Mouse (Mus musculus) CH12.LX (cell line): ENCODE data around the gene Gpat3.

Source experiments
- CHD2 ChIP-seq: IDR thresholded peaks from 2 replicates; pipeline ENCODE4 v1.6.1; 2011; ENCODE audit warnings: low read length, improper control_type of control experiment
- CTCF ChIP-seq, 2 experiments: IDR thresholded peaks in 1 of 2; conservative IDR thresholded peaks in 1 of 2; 2 replicates each; pipeline ENCODE4 v1.5.1; 2011 to 2012; ENCODE audit warnings: low read depth in 2 of 2, low read length in 2 of 2, improper control_type of control experiment in 1 of 2, inconsistent platforms in 1 of 2, mild to moderate bottlenecking in 1 of 2, moderate library complexity in 1 of 2
- ETS1 ChIP-seq: conservative IDR thresholded peaks from 2 replicates; pipeline ENCODE4 v1.6.1; 2012; ENCODE audit warnings: low read depth, mild to moderate bottlenecking, inconsistent platforms, low read length, improper control_type of control experiment, moderate library complexity
- HCFC1 ChIP-seq: IDR thresholded peaks from 2 replicates; pipeline ENCODE4 v1.6.1; 2012; ENCODE audit warnings: low read depth, mild to moderate bottlenecking, inconsistent platforms, low read length, improper control_type of control experiment
- MAX ChIP-seq: IDR thresholded peaks from 2 replicates; pipeline ENCODE4 v1.6.1; 2011; ENCODE audit warnings: low read length, improper control_type of control experiment
- PAX5 ChIP-seq: IDR thresholded peaks from 2 replicates; pipeline ENCODE4 v1.6.1; 2012; ENCODE audit warnings: low read length, inconsistent platforms, mixed read lengths
- POLR2A ChIP-seq: IDR thresholded peaks from 2 replicates; pipeline ENCODE4 v1.6.1; 2011; ENCODE audit warnings: low read depth, mild to moderate bottlenecking, improper control_type of control experiment, low read length
- RCOR1 ChIP-seq: conservative IDR thresholded peaks from 2 replicates; pipeline ENCODE4 v1.6.1; 2012; ENCODE audit warnings: low read depth, mild to moderate bottlenecking, inconsistent platforms, low read length, improper control_type of control experiment
- TBP ChIP-seq: conservative IDR thresholded peaks from 2 replicates; pipeline ENCODE4 v1.6.1; 2011; ENCODE audit warnings: low read depth, low read length, improper control_type of control experiment
- UBTF ChIP-seq: IDR thresholded peaks from 2 replicates; pipeline ENCODE4 v1.6.1; 2012; ENCODE audit warnings: low read depth, mild to moderate bottlenecking, inconsistent platforms, low read length, improper control_type of control experiment, moderate library complexity
- ZMIZ1 ChIP-seq: IDR thresholded peaks from 2 replicates; pipeline ENCODE4 v1.6.1; 2012; ENCODE audit warnings: low read depth, mild to moderate bottlenecking, inconsistent platforms, low read length, improper control_type of control experiment

- TF ChIP-seq CHD2: no peak
- no peak for TF ChIP-seq ETS1
- no peak for TF ChIP-seq CTCF (conservative IDR thresholded peaks at IDR 0.05 in 1 of 2, IDR thresholded peaks at IDR 0.05 in 1 of 2; ENCODE audit: low read depth in 2 of 2, low read length in 2 of 2)
- TF ChIP-seq ZMIZ1: no peak
- no peak for TF ChIP-seq POLR2A
- TF ChIP-seq RCOR1: no peak
- no peak for TF ChIP-seq MAX
- no peak for TF ChIP-seq UBTF
- TF ChIP-seq HCFC1: no peak
- no peak for TF ChIP-seq TBP
- TF ChIP-seq PAX5: no peak
Observed at GRCm38 (mm10) chr5:100877021-100877420, 31.5 kb downstream of the Gpat3 start.
